Mouse (Mus musculus): ENCODE data around the gene Dctn2.

DNA sequence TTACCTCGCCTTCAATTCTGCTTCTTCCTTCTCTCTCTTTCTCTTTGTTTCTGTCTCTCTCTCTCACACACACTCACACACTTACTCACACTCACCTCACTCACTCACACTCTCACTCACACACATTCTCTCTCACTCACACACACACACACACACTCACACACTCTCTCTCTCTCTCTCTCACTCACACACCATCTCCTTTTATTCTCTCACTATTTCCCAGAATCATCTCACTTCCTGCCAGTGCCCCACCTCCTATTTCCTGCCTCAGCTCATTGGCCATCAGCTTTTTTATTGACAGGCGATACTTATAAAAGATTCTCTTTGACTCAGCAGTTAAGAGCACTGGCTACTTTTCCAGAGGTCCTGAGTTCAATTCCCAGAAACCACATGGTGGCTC, 47.8 kb upstream of the Dctn2 start:
- no peak for TF ChIP-seq CTCF (IDR thresholded peaks at IDR 0.05; ENCODE audit: control insufficient read depth, insufficient read depth, insufficient read length)
- TF ChIP-seq FOSL1 (IDR thresholded peaks at IDR 0.05; ENCODE audit: insufficient read depth, low read length, poor library complexity, severe bottlenecking), result no peak
- no peak for TF ChIP-seq MAX (IDR thresholded peaks at IDR 0.05)
- no peak for TF ChIP-seq USF1 (IDR thresholded peaks at IDR 0.05; ENCODE audit: low read depth)
- no peak for TF ChIP-seq MYOG (IDR thresholded peaks at IDR 0.05; ENCODE audit: control insufficient read depth, extremely low read depth, insufficient read length)
- TF ChIP-seq MYOD1 (IDR thresholded peaks at IDR 0.05; ENCODE audit: control insufficient read depth, insufficient read length, low read depth), result no peak
- TF ChIP-seq CEBPB (IDR thresholded peaks at IDR 0.05; ENCODE audit: low read depth), result no peak
